Mouse (Mus musculus) skeletal muscle tissue, adult 2 months (tissue): ENCODE results near the gene Pigq.

Experiments used
- DNase-seq: peaks from one replicate; pipeline ENCODE4 v3.0.0-alpha.2; 2012; ENCODE audit warnings: low read depth, low spot score

Gene Pigq

GRCm38 (mm10) chr17:25958771-25959494, 14.2 kb upstream of the Pigq start:
- DNase-seq: no peak

- no peak for DNase-seq
Measured at GRCm38 (mm10) chr17:25957586-25958051, 12.9 kb upstream of the Pigq start.

GRCm38 (mm10) chr17:25956631-25957030, 11.9 kb upstream of the Pigq start:
- DNase-seq: no peak

- DNase-seq: no peak
Measured at GRCm38 (mm10) chr17:25956201-25956600, 11.5 kb upstream of the Pigq start.

- no peak for DNase-seq
Measured at GRCm38 (mm10) chr17:25955736-25956135, 11.0 kb upstream of the Pigq start.

GRCm38 (mm10) chr17:25954671-25955070, 9.9 kb upstream of the Pigq start:
- DNase-seq: no peak

GRCm38 (mm10) chr17:25953161-25953560, 8.4 kb upstream of the Pigq start:
- DNase-seq: no peak

- no peak for DNase-seq
Measured at GRCm38 (mm10) chr17:25951803-25952623, 7.3 kb upstream of the Pigq start, which contains the start of gene A930017K11Rik. TSS of gene A930017K11Rik (minus strand) at chr17:25952565.

GRCm38 (mm10) chr17:25951225-25951802, 6.6 kb upstream of the Pigq start:
- no peak for DNase-seq

- DNase-seq: no peak
Measured at GRCm38 (mm10) chr17:25950706-25951105, 6.0 kb upstream of the Pigq start.

- no peak for DNase-seq
Measured at GRCm38 (mm10) chr17:25949981-25950380, 5.2 kb upstream of the Pigq start.

- DNase-seq: no peak
Measured at GRCm38 (mm10) chr17:25948051-25948450, 3.3 kb upstream of the Pigq start.

GRCm38 (mm10) chr17:25947576-25947975, 2.8 kb upstream of the Pigq start:
- DNase-seq: no peak

- DNase-seq: no peak
Measured at GRCm38 (mm10) chr17:25946891-25947290, 2.2 kb upstream of the Pigq start.

GRCm38 (mm10) chr17:25946349-25946748, 1.6 kb upstream of the Pigq start:
- DNase-seq: no peak

GRCm38 (mm10) chr17:25945517-25946155, 900 bp upstream of the Pigq start:
- no peak for DNase-seq

GRCm38 (mm10) chr17:25943769-25944168, 967 bp downstream of the Pigq start:
- DNase-seq: no peak

GRCm38 (mm10) chr17:25943221-25943620, 1.5 kb downstream of the Pigq start:
- no peak for DNase-seq

GRCm38 (mm10) chr17:25942597-25943151, 2.1 kb downstream of the Pigq start:
- DNase-seq: no peak

- peak; percentile 58 for DNase-seq
Measured at GRCm38 (mm10) chr17:25941511-25942241, 3.1 kb downstream of the Pigq start.

GRCm38 (mm10) chr17:25934526-25934925, 10.2 kb downstream of the Pigq start:
- DNase-seq: no peak
